Mouse (Mus musculus) liver, postnatal 0 days (tissue): Measurements from ENCODE around the gene Rufy1.

Experiments used
- CTCF ChIP-seq: sonication (generic); IDR thresholded peaks from 2 replicates; pipeline ENCODE4 v1.5.1; 2016; ENCODE audit warnings: antibody characterized with exemption, low read depth
- EP300 ChIP-seq: IDR thresholded peaks from 2 replicates; pipeline ENCODE4 v1.6.1; 2016; ENCODE audit warnings: antibody characterized with exemption, low read depth, mild to moderate bottlenecking

DNA sequence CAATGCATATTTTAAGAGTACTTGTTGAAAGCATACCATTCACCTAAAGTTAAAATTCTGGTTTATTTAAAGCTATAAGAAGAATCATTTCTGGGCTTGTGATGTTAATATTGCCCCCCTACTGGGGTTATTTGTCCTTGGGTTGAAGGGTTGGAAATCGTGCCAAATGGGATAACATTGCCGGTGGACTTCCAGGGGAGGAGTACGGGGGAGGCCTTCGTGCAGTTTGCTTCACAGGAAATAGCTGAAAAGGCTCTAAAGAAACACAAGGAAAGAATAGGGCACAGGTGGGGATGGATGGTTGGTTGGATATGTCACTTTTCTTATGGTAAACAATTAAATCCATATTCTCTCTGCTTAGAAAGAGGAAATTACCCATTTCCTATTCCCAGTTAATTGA lies 49.6 kb downstream of the Rufy1 start:
- TF ChIP-seq CTCF (no peak), EP300 (no peak)
